Mouse (Mus musculus) spleen, postnatal 10 days (tissue): ENCODE results near the gene Tbc1d1.

ENCODE experiments used
- DNase-seq, 2 experiments: peaks; one replicate each; pipeline ENCODE4 v3.0.0; 2021 to 2022; ENCODE audit warnings: low spot score in 2 of 2

Gene Tbc1d1

GRCm38 (mm10) chr5:64206875-64207274, 50.8 kb downstream of the Tbc1d1 start:
- DNase-seq: no peak

- DNase-seq: no peak
These were observed 51.7 kb downstream of the Tbc1d1 start for GRCm38 (mm10) chr5:64207800-64208199.

DNA sequence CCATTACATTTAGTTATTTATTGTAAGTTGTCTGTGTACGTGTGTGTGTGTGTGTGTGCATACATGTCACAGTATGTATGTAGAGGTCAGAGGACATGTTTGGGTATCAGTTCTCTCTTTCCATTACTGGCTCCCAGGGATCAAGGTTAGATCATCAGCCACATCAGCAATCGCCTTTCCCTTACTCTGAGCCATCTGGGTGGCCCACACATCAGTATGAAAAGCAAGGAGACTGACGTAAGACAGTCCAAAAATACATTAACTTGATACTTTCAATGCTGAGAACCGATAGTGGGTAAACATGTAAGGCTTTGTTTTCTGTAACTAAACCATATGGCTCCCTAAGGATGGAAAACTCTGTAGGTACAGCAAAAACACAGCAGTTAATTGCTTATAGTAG, 54.7 kb downstream of the Tbc1d1 start:
- no peak for DNase-seq

- no peak for DNase-seq
These were observed 55.2 kb downstream of the Tbc1d1 start for GRCm38 (mm10) chr5:64211284-64211683.

- DNase-seq: no peak
These were observed 56.1 kb downstream of the Tbc1d1 start for GRCm38 (mm10) chr5:64212206-64212605.

- no peak for DNase-seq
These were observed 56.5 kb downstream of the Tbc1d1 start for GRCm38 (mm10) chr5:64212619-64213018.

DNA sequence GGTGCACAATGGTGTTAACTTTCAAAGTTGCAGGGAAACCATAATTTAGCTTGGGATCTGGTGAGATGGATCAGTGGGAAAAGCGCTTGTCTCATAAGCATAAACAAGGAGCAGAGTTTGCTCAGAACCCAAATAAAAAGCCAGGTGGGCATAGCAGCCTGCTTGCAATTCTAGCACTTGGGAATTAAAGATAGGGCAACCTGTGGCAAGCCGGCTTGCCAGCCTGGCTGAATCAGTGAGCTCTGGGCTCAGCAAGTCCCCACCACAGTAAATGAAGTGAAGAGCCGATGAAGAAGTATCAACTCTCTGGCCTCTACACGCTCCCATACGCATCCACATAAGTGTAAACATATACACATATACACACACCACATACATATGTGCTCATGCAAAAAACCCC, 59.7 kb downstream of the Tbc1d1 start:
- DNase-seq: no peak

DNA sequence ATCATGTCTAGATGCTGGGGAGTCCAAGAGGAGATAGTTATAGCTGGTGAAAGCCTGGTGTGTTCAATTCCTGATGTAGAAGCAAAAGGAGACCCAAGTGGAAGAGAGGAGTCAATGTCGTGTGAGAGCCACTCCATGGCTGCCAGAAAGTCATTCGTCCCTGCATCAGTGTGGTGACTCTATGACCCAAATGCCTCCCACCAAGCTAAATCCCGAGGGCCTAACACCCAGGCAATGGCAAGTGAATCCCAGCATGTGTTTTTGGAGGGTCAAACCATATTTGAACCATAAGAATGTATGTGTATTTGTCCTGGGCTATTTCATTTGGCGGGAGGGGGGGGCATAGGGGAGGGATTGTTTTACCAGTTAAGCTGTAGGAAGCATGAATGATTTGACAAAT, 60.2 kb downstream of the Tbc1d1 start:
- no peak for DNase-seq

GRCm38 (mm10) chr5:64217256-64217655, 61.2 kb downstream of the Tbc1d1 start:
- DNase-seq: no peak

GRCm38 (mm10) chr5:64217816-64218602, 61.9 kb downstream of the Tbc1d1 start:
- peak in 1 of 2 experiments; percentile 28 for DNase-seq

GRCm38 (mm10) chr5:64218603-64218999, 62.5 kb downstream of the Tbc1d1 start:
- DNase-seq: no peak

- no peak for DNase-seq
These were observed 64.7 kb downstream of the Tbc1d1 start for GRCm38 (mm10) chr5:64220776-64221175.

GRCm38 (mm10) chr5:64224735-64225425, 68.8 kb downstream of the Tbc1d1 start:
- no peak for DNase-seq

DNA sequence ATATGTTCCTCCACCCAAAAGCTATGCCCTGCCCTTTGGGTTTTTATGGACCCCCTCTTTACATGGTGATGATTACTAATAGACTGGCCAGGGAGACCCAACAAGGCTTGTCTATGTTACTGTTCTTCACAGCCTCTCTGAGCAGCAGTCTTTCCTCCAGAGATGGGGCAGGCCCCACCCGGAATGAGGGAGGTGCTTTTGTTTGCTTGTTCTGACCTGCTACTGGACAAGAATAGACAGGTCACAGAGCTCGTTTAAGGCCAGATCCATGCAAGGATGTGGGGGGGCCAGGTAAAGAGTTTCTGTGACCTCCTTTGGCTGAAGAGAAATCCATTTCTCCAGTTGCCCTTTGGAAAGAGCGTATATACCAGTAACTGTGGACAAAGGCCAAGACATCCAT, 72.1 kb downstream of the Tbc1d1 start:
- no peak for DNase-seq

DNA sequence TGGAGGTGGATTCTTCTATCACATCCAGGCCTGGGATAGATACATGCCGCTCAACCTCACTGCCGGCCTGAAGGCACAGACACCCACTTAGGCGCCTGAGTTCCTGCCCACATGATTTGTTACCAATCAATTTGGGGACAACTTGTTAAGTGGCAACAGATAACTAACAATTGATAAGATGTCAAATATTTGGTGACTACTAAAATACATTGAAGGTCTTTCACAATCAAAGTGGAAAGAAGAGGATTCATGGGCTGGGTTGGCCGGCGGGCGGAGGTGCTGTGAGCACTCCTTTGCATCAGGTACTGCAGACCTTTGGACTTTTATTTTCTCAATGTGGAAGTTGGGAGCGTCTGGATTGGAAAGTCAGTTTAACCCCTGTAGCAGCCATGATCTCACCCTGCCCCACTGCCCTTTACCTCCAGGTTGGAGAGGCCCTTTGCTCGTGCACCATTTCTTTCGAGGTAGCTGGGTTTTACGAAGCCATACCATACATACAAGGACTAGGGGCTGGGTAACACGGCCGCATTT, 73.3 kb downstream of the Tbc1d1 start:
- no peak for DNase-seq

- peak; percentile 70 to 92 for DNase-seq
These were observed 74.0 kb downstream of the Tbc1d1 start for GRCm38 (mm10) chr5:64230061-64230466.

GRCm38 (mm10) chr5:64230507-64231041, 74.5 kb downstream of the Tbc1d1 start:
- peak; percentile 34 to 44 for DNase-seq

DNA sequence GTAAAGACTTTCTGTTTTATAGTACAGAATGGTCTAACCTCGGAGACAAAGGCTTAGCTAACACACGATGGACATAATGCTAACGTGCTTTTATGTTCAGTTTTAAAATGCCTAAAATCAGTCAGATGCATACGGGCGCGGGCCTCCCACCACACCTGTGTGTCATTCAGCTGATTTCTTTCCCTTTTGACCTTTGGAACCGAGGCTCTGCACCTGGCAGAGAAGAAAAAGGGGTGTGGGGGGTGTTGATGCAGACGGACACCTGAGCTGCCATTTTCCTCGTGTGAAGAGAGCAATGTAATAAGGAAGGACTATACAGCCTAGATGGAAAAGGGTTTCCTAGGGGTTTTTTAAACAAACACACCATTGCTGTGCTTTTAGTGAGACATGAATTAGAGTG, 76.8 kb downstream of the Tbc1d1 start:
- no peak for DNase-seq

DNA sequence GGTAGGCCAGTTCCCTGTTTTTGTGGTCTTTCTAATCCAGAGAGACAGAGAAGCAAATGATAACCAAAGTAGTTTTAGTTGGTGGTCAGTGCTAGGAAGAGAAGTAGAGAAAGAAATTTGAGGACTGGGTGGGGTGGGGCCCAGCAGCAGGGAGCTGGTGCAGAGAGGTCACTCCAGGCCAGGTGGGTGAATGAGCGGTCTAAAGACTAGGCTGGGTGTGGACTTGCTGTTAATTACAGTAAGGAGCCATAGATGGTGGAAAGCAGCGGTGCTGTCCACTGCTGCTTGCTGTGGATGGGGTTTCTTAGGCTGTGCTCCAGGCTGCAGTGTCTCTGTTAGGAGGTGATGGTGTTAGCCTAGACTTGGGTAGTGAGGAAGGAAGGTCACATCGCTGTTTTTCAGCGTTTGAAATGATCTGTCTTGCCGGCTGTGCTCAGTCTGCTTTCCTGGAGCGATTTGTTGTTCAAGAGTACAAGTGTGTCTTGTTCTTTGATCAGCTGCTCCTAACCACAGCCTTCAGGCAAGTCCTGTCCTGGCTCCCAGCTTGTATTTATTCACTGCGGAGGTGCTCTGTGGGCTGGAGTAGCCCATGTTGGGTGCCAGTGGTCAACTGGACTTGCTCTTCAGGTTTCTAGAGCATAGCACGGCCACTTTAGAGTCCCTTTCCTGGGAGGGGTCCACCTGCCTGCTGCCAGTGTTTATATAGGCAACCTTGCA, 78.3 kb downstream of the Tbc1d1 start:
- no peak for DNase-seq

DNA sequence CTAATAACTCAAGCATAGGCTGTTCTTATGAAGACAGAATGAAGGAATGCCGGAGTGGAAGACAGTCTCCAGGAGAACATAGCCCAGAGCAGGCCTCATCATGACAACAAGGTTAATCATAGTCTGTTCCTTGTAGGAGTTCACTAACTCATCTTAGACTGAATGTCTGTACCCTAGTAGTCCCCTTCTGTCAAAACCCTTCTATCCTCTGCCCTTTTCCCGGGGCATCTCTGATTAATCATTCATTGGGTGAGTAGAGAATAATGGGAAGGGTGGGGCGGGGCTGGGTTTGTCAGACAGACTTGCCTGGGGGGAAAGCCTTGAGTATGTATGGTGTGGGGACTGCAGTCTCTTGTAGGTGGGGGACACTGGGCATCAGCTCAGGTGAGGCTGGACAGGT, 79.1 kb downstream of the Tbc1d1 start:
- DNase-seq: no peak

- DNase-seq: no peak
These were observed 80.5 kb downstream of the Tbc1d1 start for GRCm38 (mm10) chr5:64236561-64236960.

- no peak for DNase-seq
These were observed 81.2 kb downstream of the Tbc1d1 start for GRCm38 (mm10) chr5:64237263-64237662.
